Mouse (Mus musculus): Measurements from ENCODE around the gene Tmem79.
"Not testable (repeated sequence)": the region's sequence is repeated elsewhere in the genome, so short reads cannot be mapped to it uniquely, and the experiment has no call there.

Gene Tmem79

GRCm38 (mm10) chr3:88336058-88337013, at the start of gene Tmem79, which contains the start of gene Smg5:
Tmem79 (minus strand) TSS chr3:88336148.
Smg5 (plus strand) TSS chr3:88336260.
- DNase-seq = peak; percentile 94

- no peak for DNase-seq
These were observed 48.4 kb upstream of the Tmem79 start, which contains the start of gene Bglap for GRCm38 (mm10) chr3:88384364-88384763. Bglap (minus strand) TSS chr3:88384464.

GRCm38 (mm10) chr3:88382383-88382782, 46.4 kb upstream of the Tmem79 start:
- not testable (repeated sequence) for DNase-seq

GRCm38 (mm10) chr3:88381389-88382315, 45.7 kb upstream of the Tmem79 start:
- not testable (repeated sequence) for DNase-seq

GRCm38 (mm10) chr3:88378599-88378998, 42.7 kb upstream of the Tmem79 start, which contains the start of gene Bglap2:
Bglap2 (minus strand) TSS chr3:88378699.
- DNase-seq = not testable (repeated sequence)

- DNase-seq = not testable (repeated sequence)
These were observed 40.7 kb upstream of the Tmem79 start for GRCm38 (mm10) chr3:88376644-88377043.

- not testable (repeated sequence) for DNase-seq
These were observed 40.0 kb upstream of the Tmem79 start for GRCm38 (mm10) chr3:88375750-88376626.

GRCm38 (mm10) chr3:88372643-88373042, 36.7 kb upstream of the Tmem79 start, which contains the start of gene Bglap3:
Bglap3 (minus strand) TSS chr3:88372743.
- not testable (repeated sequence) for DNase-seq

GRCm38 (mm10) chr3:88368511-88368910, 32.6 kb upstream of the Tmem79 start:
- DNase-seq = not testable (repeated sequence)

- not testable (repeated sequence) for DNase-seq
These were observed 31.6 kb upstream of the Tmem79 start for GRCm38 (mm10) chr3:88367517-88367916.

- not testable (repeated sequence) for DNase-seq
These were observed 31.0 kb upstream of the Tmem79 start for GRCm38 (mm10) chr3:88366830-88367428.

GRCm38 (mm10) chr3:88365705-88366361, 29.9 kb upstream of the Tmem79 start:
- no peak for DNase-seq

GRCm38 (mm10) chr3:88364337-88364736, 28.4 kb upstream of the Tmem79 start, which contains the start of gene Paqr6:
Paqr6 (plus strand) TSS chr3:88364584.
- peak in 1 of 2 experiments; percentile 34 for DNase-seq

- no peak for DNase-seq
These were observed 27.8 kb upstream of the Tmem79 start for GRCm38 (mm10) chr3:88363700-88364099.

- no peak for DNase-seq
These were observed 25.8 kb upstream of the Tmem79 start for GRCm38 (mm10) chr3:88361612-88362313.

- no peak for DNase-seq
These were observed 25.1 kb upstream of the Tmem79 start for GRCm38 (mm10) chr3:88361096-88361495.

- DNase-seq = no peak
These were observed 24.0 kb upstream of the Tmem79 start for GRCm38 (mm10) chr3:88359989-88360388.

- DNase-seq = no peak
These were observed 23.6 kb upstream of the Tmem79 start for GRCm38 (mm10) chr3:88359584-88359983.

- peak; percentile 44 to 48 for DNase-seq
These were observed 18.6 kb upstream of the Tmem79 start for GRCm38 (mm10) chr3:88354396-88355165.

Data from cerebellum, postnatal 36 days (tissue).